Comparison of ENCODE assay signal across 13 mouse cellular contexts in the genomic region with DNA sequence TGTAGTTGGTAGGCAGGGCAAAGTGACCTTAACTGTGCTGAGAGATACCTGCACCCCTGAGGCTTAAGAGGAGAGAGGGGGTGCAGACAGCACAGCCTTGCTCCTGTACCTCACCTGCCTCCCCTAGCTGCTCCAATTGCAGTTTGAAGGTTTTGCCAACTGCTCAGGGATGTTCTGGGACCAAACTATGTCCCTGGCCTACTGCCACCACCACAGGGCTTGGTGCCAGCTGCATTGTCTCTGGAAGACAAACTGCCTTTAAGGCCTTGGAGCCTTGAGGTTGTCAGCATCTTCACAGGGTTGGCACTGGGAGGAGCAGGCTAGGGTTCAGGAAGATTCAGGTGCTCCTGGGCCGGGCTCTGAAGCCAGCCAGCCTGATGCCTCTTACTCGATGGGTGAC.
A peak's percentile ranks its signal among the peaks of the same experiment; 100 is the strongest.
DNase-seq lines count a peak whose midpoint lies in the region; ATAC-seq lines count a peak whose summit lies in the region.
"Had no signal": no experiment of that assay in that cellular context is flagged by ENCODE, and none has a peak within 500 bp of the region (broad histone marks: within the 10 kb centered on the region; RNA-seq: fewer than 3 reads in every experiment).

No protein-coding gene starts in this region.

- H3K9ac ChIP-seq in hindbrain, embryonic 16.5 days (ENCODE audit: low read depth, low read length): no peak overlapping the region
- H3K9ac ChIP-seq: embryonic facial prominence, embryonic 13.5 days; heart, embryonic 12.5 days; limb, embryonic 13.5 days had no signal

- H3K36me3 ChIP-seq in hindbrain, embryonic 16.5 days (ENCODE audit: control insufficient read depth, insufficient read depth, low read length): no peaks in the 10 kb centered on the region
- H3K36me3 ChIP-seq: embryonic facial prominence, embryonic 13.5 days; heart, embryonic 12.5 days; limb, embryonic 13.5 days had no signal

- no peaks in the 10 kb centered on the region; the same call in 1 of the 2 replicates for H3K4me1 ChIP-seq in hindbrain, embryonic 16.5 days (ENCODE audit: control insufficient read depth, insufficient read depth, low read depth, low read length)
- H3K4me1 ChIP-seq: embryonic facial prominence, embryonic 13.5 days; limb, embryonic 13.5 days had no signal

- 63% methylated on average over 2 of the region's 2 CpGs for WGBS in hindbrain, embryonic 16.5 days

- peak; percentile 5 for DNase-seq in layer of hippocampus, adult 11-12 months (ENCODE audit: low spot score)
- no peak for DNase-seq in layer of hippocampus, postnatal 36 days
- DNase-seq in urinary bladder, postnatal 14 days (ENCODE audit: low spot score): peak; percentile 29
- DNase-seq in urinary bladder, adult 2 months (ENCODE audit: low spot score): no peak
- peak; percentile 31 to 33 for DNase-seq in cerebellum, adult 18-20 months
- DNase-seq in spleen, adult 12 weeks (ENCODE audit: low spot score): no peak
- DNase-seq: thymus, postnatal 25 days had no signal

- ATAC-seq in granulocyte monocyte progenitor cell, adult 5-6 weeks (replicated peaks; ENCODE audit: poor library complexity, severe bottlenecking): no peak
- ATAC-seq in hindbrain, embryonic 16.5 days: no peak
- ATAC-seq: intestine, postnatal 0 days had no signal

- H3K27ac ChIP-seq in hindbrain, embryonic 16.5 days (ENCODE audit: low read depth, low read length): no peak overlapping the region
- H3K27ac ChIP-seq: embryonic facial prominence, embryonic 13.5 days; limb, embryonic 13.5 days had no signal

- no peak overlapping the region for H3K4me2 ChIP-seq in hindbrain, embryonic 16.5 days (ENCODE audit: low read length)
- H3K4me2 ChIP-seq: embryonic facial prominence, embryonic 13.5 days; heart, embryonic 12.5 days; limb, embryonic 13.5 days had no signal

- no peak overlapping the region for H3K4me3 ChIP-seq in hindbrain, embryonic 16.5 days (ENCODE audit: low read length)
- H3K4me3 ChIP-seq: embryonic facial prominence, embryonic 13.5 days; heart, embryonic 12.5 days; limb, embryonic 13.5 days had no signal

- H3K9me3 ChIP-seq in hindbrain, embryonic 16.5 days (ENCODE audit: control insufficient read depth, low read length): no peaks in the 10 kb centered on the region
- H3K9me3 ChIP-seq: embryonic facial prominence, embryonic 13.5 days; heart, embryonic 12.5 days; limb, embryonic 13.5 days had no signal

- H3K27me3 ChIP-seq in hindbrain, embryonic 16.5 days (replicated peaks; ENCODE audit: control insufficient read depth, insufficient read depth, low read length): no peaks in the 10 kb centered on the region
- H3K27me3 ChIP-seq: embryonic facial prominence, embryonic 13.5 days; heart, embryonic 12.5 days; limb, embryonic 13.5 days had no signal

Comparison
In these comparisons a context has a peak if more than half of its experiments do, and no peak if none do; other contexts are left out.
1. DNase-seq: peak in layer of hippocampus, adult 11-12 months (single experiment), urinary bladder, postnatal 14 days (single experiment) and cerebellum, adult 18-20 months (2 of 2); none in layer of hippocampus, postnatal 36 days (0 of 2), urinary bladder, adult 2 months (single experiment) and spleen, adult 12 weeks (single experiment).